Mouse (Mus musculus): ENCODE results near the gene Igflr1. TPM values are rescaled to one million over a fixed set of nuclear protein-coding genes. Genes with fewer than 3 reads are reported as not detected.

Gene Igflr1
- total and polyA plus RNA-seq, 3 experiments, result 0.23 to 3.7 (median 0.75) TPM

GRCm38 (mm10) chr7:30551445-30552101 is 13.7 kb upstream of the Igflr1 start:
- no peak for DNase-seq
- WGBS, result 2% methylated on average over 10 of the region's 10 CpGs
- TF ChIP-seq EP300 (IDR thresholded peaks at IDR 0.05; ENCODE audit: insufficient read depth, low read depth, low read length), result peak; percentile 19; the same call in 1 of the 2 replicates
- TF ChIP-seq CTCF (IDR thresholded peaks at IDR 0.05), result peak; percentile 77
- TF ChIP-seq POLR2A (IDR thresholded peaks at IDR 0.05; ENCODE audit: insufficient read depth, low read depth, low read length), result no peak
- Histone ChIP-seq H3K4me3 (peak overlapping the region; percentile 60), H3K27me3 (ENCODE audit: control insufficient read depth, insufficient read depth, low read length) (no peaks in the 10 kb centered on the region), H3K27ac (peak overlapping the region; percentile 99), H3K36me3 (ENCODE audit: control insufficient read depth, insufficient read depth, low read length) (no peaks in the 10 kb centered on the region), H3K4me1 (ENCODE audit: control insufficient read depth, insufficient read depth, low read length) (no peaks in the 10 kb centered on the region; the same call in 1 of the 2 replicates), H3K79me2 (replicated peaks; ENCODE audit: control insufficient read depth, insufficient read depth, low read length) (no peaks in the 10 kb centered on the region), H3K9ac (ENCODE audit: low read depth, low read length) (peak overlapping the region; percentile 78)
- intact Hi-C loops (cut with DNase I), result loop anchor here (2.0 kb wide), 1 partner anchor 17 kb away; the partner anchor contains the start of gene Arhgap33

DNA sequence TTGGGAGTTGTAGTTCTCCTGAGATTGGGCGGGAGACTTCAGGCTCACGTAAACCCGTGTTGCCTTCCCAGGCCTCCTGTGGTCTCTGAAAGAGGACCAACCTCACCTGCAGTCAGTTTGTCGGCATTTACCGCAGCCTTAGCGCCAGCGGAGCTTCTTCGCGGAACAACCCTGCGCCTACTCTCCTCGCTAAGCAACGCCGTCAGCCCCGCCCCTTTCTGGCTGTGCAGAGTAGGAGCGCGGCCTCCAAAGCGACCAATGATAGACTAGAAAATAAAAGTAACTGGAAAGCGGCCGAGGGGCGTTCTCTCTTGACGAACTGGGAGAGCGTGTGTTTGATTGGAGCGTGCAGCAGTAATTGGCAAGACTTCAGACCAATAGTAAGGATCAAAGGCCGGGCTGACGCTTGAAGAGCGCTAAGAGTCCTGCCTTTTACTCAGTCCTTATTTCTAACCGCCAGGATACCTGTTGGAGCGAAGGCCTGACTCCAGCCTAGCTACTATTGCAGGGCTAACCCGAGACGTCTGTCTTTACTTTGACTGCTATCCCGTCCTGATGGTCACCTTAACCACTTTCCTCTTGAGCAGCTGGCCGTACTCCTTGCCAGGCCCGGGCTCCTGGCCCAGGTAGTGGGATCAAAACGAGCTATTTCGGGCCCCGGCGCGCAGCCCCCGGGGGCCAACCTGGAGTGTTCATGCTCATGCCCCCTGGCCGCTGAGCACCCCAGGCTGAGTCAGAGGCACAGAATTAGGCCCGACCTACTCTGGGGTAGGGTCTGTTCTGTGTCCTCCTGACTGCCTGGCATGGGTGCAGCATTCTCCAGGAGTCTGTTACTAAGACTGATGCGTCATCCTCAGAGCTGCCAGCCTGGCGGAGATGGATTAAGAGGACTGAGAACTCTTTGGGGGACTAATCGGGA is 12.9 kb upstream of the Igflr1 start, which contains the start of the genes Hspb6 and Proser3:
TSS of gene Hspb6 (plus strand) at position 77 of the 919 bp plus-strand sequence.
TSS of gene Proser3 (minus strand) at position 198 of the 919 bp plus-strand sequence.
- H3K27me3 ChIP-seq (ENCODE audit: control insufficient read depth, insufficient read depth, low read length), result no peaks in the 10 kb centered on the region
- peak within 1 kb of the TSS; percentile 99 for H3K27ac ChIP-seq
- DNase-seq, result peak; percentile 95 to 98
- peak within 1 kb of the TSS; percentile 80 for H3K9ac ChIP-seq (ENCODE audit: low read depth, low read length)
- WGBS, result under 1% methylated on average over 44 of the region's 44 CpGs
- no peaks in the 10 kb centered on the region; the same call in 1 of the 2 replicates for H3K4me1 ChIP-seq (ENCODE audit: control insufficient read depth, insufficient read depth, low read length)
- no peaks in the 10 kb centered on the region for H3K36me3 ChIP-seq (ENCODE audit: control insufficient read depth, insufficient read depth, low read length)
- peak within 1 kb of the TSS; percentile 60 for H3K4me3 ChIP-seq
- no peaks in the 10 kb centered on the region for H3K79me2 ChIP-seq (replicated peaks; ENCODE audit: control insufficient read depth, insufficient read depth, low read length)
- TF ChIP-seq POLR2A (IDR thresholded peaks at IDR 0.05; ENCODE audit: insufficient read depth, low read depth, low read length) (peak; percentile 97), CTCF (IDR thresholded peaks at IDR 0.05) (peak; percentile 31), EP300 (IDR thresholded peaks at IDR 0.05; ENCODE audit: insufficient read depth, low read depth, low read length) (peak; percentile 60; the same call in 1 of the 2 replicates)
- intact Hi-C loops (cut with DNase I), result no loop called here

GRCm38 (mm10) chr7:30553021-30553589 is 12.1 kb upstream of the Igflr1 start:
- 2% methylated on average over 23 of the region's 23 CpGs for WGBS
- Histone ChIP-seq H3K27ac (peak overlapping the region; percentile 99), H3K4me3 (peak overlapping the region; percentile 60), H3K4me1 (ENCODE audit: control insufficient read depth, insufficient read depth, low read length) (no peaks in the 10 kb centered on the region; the same call in 1 of the 2 replicates), H3K79me2 (replicated peaks; ENCODE audit: control insufficient read depth, insufficient read depth, low read length) (no peaks in the 10 kb centered on the region), H3K9ac (ENCODE audit: low read depth, low read length) (peak overlapping the region; percentile 80), H3K27me3 (ENCODE audit: control insufficient read depth, insufficient read depth, low read length) (no peaks in the 10 kb centered on the region), H3K36me3 (ENCODE audit: control insufficient read depth, insufficient read depth, low read length) (no peaks in the 10 kb centered on the region)
- TF ChIP-seq EP300 (IDR thresholded peaks at IDR 0.05; ENCODE audit: insufficient read depth, low read depth, low read length) (0 out of 2 replicates have a peak, but pooled peaks have one; percentile 27), CTCF (IDR thresholded peaks at IDR 0.05) (0 out of 2 replicates have a peak, but pooled peaks have one; percentile 3), POLR2A (IDR thresholded peaks at IDR 0.05; ENCODE audit: insufficient read depth, low read depth, low read length) (peak; percentile 96)
- peak; percentile 77 for DNase-seq
- intact Hi-C loops (cut with DNase I), result no loop called here

DNA sequence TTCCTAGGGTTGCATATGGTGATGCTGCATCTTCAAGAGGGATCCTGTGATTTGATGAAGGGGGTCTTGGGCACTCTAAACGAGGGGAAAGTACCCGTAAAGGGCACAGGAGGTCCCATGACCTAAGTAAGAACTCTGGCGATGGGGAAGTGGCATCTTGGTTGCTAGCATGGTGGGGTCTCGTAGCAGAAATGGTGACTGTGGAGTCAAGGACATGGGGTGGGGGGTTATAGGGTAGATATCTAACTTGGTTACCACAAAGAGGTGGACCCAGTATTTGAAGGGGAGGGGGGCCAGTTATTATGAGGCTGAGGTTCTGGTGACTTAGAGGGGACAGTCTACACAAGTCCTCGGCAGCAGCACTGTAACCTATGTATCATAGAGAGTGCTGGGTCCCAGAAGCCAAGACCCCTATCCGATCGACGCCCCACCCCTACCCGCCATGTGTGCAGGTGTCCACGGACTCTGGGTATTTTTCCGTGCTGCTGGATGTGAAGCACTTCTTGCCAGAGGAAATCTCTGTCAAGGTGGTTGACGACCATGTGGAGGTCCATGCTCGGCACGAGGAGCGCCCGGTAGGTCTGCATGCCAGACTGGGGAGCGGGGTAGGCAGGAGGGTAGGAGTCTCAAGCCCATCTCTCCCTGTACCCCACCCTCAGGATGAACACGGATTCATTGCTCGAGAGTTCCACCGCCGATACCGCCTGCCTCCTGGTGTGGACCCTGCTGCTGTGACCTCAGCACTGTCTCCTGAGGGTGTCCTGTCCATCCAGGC is 11.2 kb upstream of the Igflr1 start:
- TF ChIP-seq EP300 (IDR thresholded peaks at IDR 0.05; ENCODE audit: insufficient read depth, low read depth, low read length) (no peak), POLR2A (IDR thresholded peaks at IDR 0.05; ENCODE audit: insufficient read depth, low read depth, low read length) (no peak), CTCF (IDR thresholded peaks at IDR 0.05) (no peak)
- Histone ChIP-seq H3K27ac (peak overlapping the region; percentile 99), H3K4me1 (ENCODE audit: control insufficient read depth, insufficient read depth, low read length) (peaks cover 2% of the 10 kb centered on the region), H3K27me3 (ENCODE audit: control insufficient read depth, insufficient read depth, low read length) (no peaks in the 10 kb centered on the region), H3K36me3 (ENCODE audit: control insufficient read depth, insufficient read depth, low read length) (no peaks in the 10 kb centered on the region), H3K79me2 (replicated peaks; ENCODE audit: control insufficient read depth, insufficient read depth, low read length) (no peaks in the 10 kb centered on the region), H3K9ac (ENCODE audit: low read depth, low read length) (peak overlapping the region; percentile 78), H3K4me3 (peak overlapping the region; percentile 60)
- WGBS, result 61% methylated on average over 22 of the region's 22 CpGs
- intact Hi-C loops (cut with DNase I), result no loop called here
- peak in 1 of 2 experiments; percentile 38 for DNase-seq

All from heart, adult 2 months (tissue).